Mouse (Mus musculus) sigmoid colon, adult 10 weeks (tissue): Measurements from ENCODE around the gene Fam72a. TPM values are rescaled to one million over a fixed set of nuclear protein-coding genes. Genes with fewer than 3 reads are reported as not detected.

Experiments used
- polyA plus RNA-seq: library from polyadenylated mRNA; stranded (reverse); fragments of 350-450 nt; fragmentation: Illumina TruSeq; extraction: RNeasy Lipid Tissue Mini Kit (QIAGEN cat#74804); gene quantifications from one replicate; pipeline ENCODE4 v1.2.3, GENCODE M21; 2014; ENCODE audit warnings: low read depth, low replicate concordance

Gene Fam72a
- 1.7 TPM for polyA plus RNA-seq

GRCm38 (mm10) chr1:131527281-131528080 lies at the start of gene Fam72a, which contains the start of gene Srgap2:
Fam72a (plus strand) TSS chr1:131527903.
Srgap2 (minus strand) TSS chr1:131527352.

Other genes starting within 250 kb of the Fam72a start
- gene Ikbke, start 248.3 kb upstream of the Fam72a start, polyA plus RNA-seq: 31.4 TPM
- 11.4 TPM for gene Srgap2, start 551 bp upstream of the Fam72a start, polyA plus RNA-seq
- gene Avpr1b, start 71.3 kb downstream of the Fam72a start, polyA plus RNA-seq: 1.4 TPM
- 62.8 TPM for gene Ctse, start 110.4 kb downstream of the Fam72a start, polyA plus RNA-seq
- 4.1 TPM for gene Rab7b, start 160.8 kb downstream of the Fam72a start, polyA plus RNA-seq
- gene Slc26a9, start 216.1 kb downstream of the Fam72a start, polyA plus RNA-seq: not detected